Mouse (Mus musculus) embryonic facial prominence, embryonic 12.5 days (tissue): ENCODE measurements around the gene Rbm20. TPM values are rescaled to one million over a fixed set of nuclear protein-coding genes. Genes with fewer than 3 reads are reported as not detected.

Experiments
- ATAC-seq: fragments of 200-750 bp; cut with Nextera tagmentation; 2 replicates; pipeline ENCODE4 v1.8.0; 2017; ENCODE audit not compliant: insufficient number of reproducible peaks, insufficient read depth, low FRiP score, low TSS enrichment
- H3K27ac ChIP-seq: fragments of 300-500 bp; sonication (generic); 2 replicates; pipeline ENCODE4 v1.5.1; 2016; ENCODE audit warnings: mild to moderate bottlenecking
- H3K27me3 ChIP-seq: fragments of 300-500 bp; sonication (generic); 2 replicates; pipeline ENCODE4 v1.6.1; 2016; ENCODE audit warnings: mild to moderate bottlenecking, moderate library complexity
- H3K36me3 ChIP-seq: fragments of 300-500 bp; sonication (generic); 2 replicates; pipeline ENCODE4 v1.6.1; 2016; ENCODE audit warnings: mild to moderate bottlenecking
- H3K4me1 ChIP-seq: fragments of 300-500 bp; sonication (generic); 2 replicates; pipeline ENCODE4 v1.6.1; 2016
- H3K4me2 ChIP-seq: fragments of 300-500 bp; sonication (generic); replicated peaks from 2 replicates; pipeline ENCODE4 v1.6.1; 2016; ENCODE audit warnings: mild to moderate bottlenecking, moderate library complexity
- H3K4me3 ChIP-seq: fragments of 300-500 bp; sonication (generic); 2 replicates; pipeline ENCODE4 v1.5.1; 2016; ENCODE audit warnings: mild to moderate bottlenecking
- H3K9ac ChIP-seq: fragments of 300-500 bp; sonication (generic); 2 replicates; pipeline ENCODE4 v1.6.1; 2016; ENCODE audit warnings: mild to moderate bottlenecking, moderate library complexity
- H3K9me3 ChIP-seq: fragments of 300-500 bp; sonication (generic); 2 replicates; pipeline ENCODE4 v1.6.1; 2016; ENCODE audit warnings: mild to moderate bottlenecking, moderate library complexity
- WGBS: fragments of 180-500 bp; shearing (Covaris S2); methylation state at CpG from one replicate; pipeline ENCODE4 v1.1.7; 2016; 5-methylcytosine and 5-hydroxymethylcytosine counted together
- polyA plus RNA-seq: library from polyadenylated mRNA; unstranded; fragments of >200 nt; fragmentation: Nextera tagmentation; extraction: Ambion mirVana; gene quantifications from 2 replicates; pipeline ENCODE4 v1.2.1, GENCODE M21; 2016

Rbm20 gene
- polyA plus RNA-seq, 1 experiment from 2014 or later = 2.7 TPM

DNA sequence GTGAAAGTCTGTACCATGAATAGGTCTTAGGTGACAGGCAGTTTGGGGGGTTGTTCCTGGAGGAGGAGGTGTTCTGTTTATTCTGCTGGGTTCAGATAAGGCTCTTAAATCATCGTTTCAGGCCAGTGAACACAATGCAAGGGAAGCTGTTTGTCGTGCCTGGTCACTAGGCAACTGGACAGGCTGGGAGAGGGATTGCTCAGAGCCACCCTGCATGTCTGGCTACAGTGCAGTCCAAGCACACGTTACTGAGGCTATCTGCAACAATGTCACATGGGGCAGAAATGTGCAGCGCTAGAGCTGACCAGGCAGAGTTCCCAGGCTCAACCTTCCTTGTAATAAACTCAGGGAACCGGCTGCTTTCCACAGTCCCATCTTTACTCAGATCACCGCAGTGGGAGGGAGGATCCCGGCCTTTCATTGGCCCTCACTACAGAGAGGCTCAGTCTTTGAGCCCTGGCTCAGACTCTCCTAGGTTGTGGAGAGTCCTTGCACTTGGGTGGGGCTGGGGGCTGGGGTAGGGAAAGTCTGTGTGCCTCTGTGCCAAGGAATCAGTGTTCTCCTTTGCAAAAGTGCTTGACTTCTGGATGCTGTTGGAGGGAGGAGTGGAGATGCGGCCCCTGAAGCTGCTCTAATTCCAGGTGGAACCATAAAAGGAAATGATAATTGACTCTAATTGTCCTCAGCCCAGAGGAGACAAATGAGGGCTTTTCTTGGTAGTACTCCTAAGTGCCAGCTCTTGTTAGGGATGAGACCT, 153.5 kb downstream of the Rbm20 start:
- peak; percentile 56; the same call in 1 of the 2 replicates for ATAC-seq
- H3K4me1 ChIP-seq = peaks cover 20% of the 10 kb centered on the region
- no peak overlapping the region for H3K9ac ChIP-seq
- no peaks in the 10 kb centered on the region for H3K9me3 ChIP-seq
- H3K27me3 ChIP-seq = no peaks in the 10 kb centered on the region
- H3K36me3 ChIP-seq = no peaks in the 10 kb centered on the region
- H3K4me2 ChIP-seq = no peak overlapping the region
- H3K4me3 ChIP-seq = no peak overlapping the region
- WGBS = 13% methylated on average over 8 of the region's 8 CpGs
- no peak overlapping the region for H3K27ac ChIP-seq

GRCm38 (mm10) chr19:53831164-53831448, 154.0 kb downstream of the Rbm20 start:
- no peaks in the 10 kb centered on the region for H3K27me3 ChIP-seq
- no peak overlapping the region for H3K4me2 ChIP-seq
- 23% methylated on average over 3 of the region's 3 CpGs for WGBS
- H3K4me1 ChIP-seq = peaks cover 20% of the 10 kb centered on the region
- no peaks in the 10 kb centered on the region for H3K9me3 ChIP-seq
- no peaks in the 10 kb centered on the region for H3K36me3 ChIP-seq
- H3K27ac ChIP-seq = no peak overlapping the region
- no peak overlapping the region for H3K4me3 ChIP-seq
- no peak for ATAC-seq
- H3K9ac ChIP-seq = no peak overlapping the region

DNA sequence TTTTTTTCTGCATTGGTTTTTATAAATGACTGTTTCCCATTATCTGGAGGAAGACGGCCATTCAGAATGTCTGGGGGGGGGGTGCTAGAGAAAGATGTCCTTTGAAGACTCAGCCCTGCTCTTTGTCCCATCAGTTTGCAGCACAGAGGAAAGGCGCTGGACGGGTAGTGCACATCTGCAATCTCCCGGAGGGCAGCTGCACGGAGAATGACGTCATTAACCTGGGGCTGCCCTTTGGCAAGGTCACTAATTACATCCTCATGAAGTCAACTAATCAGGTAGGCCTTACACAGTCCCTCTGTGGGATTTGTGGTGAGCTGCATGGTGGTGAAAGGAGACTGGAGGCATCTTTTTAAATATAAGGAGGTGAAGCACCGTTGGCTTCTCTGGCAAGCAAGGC, 155.4 kb downstream of the Rbm20 start:
- Histone ChIP-seq H3K4me2 (no peak overlapping the region), H3K9ac (no peak overlapping the region)

GRCm38 (mm10) chr19:53833745-53834369, 156.8 kb downstream of the Rbm20 start:
- no peaks in the 10 kb centered on the region for H3K27me3 ChIP-seq
- H3K9me3 ChIP-seq = no peaks in the 10 kb centered on the region
- ATAC-seq = no peak
- H3K4me1 ChIP-seq = peaks cover 29% of the 10 kb centered on the region
- 60% methylated on average over 8 of the region's 8 CpGs for WGBS
- no peak overlapping the region for H3K27ac ChIP-seq
- no peak overlapping the region for H3K4me3 ChIP-seq
- no peak overlapping the region for H3K9ac ChIP-seq
- no peaks in the 10 kb centered on the region for H3K36me3 ChIP-seq
- no peak overlapping the region for H3K4me2 ChIP-seq

More for the DNA sequence above, 155.4 kb downstream of the Rbm20 start:
- ATAC-seq = no peak
- no peaks in the 10 kb centered on the region for H3K36me3 ChIP-seq
- no peaks in the 10 kb centered on the region for H3K9me3 ChIP-seq
- H3K4me1 ChIP-seq = peaks cover 29% of the 10 kb centered on the region
- no peak overlapping the region for H3K4me3 ChIP-seq
- H3K27me3 ChIP-seq = no peaks in the 10 kb centered on the region
- 8% methylated on average over 7 of the region's 7 CpGs for WGBS
- H3K27ac ChIP-seq = no peak overlapping the region

DNA sequence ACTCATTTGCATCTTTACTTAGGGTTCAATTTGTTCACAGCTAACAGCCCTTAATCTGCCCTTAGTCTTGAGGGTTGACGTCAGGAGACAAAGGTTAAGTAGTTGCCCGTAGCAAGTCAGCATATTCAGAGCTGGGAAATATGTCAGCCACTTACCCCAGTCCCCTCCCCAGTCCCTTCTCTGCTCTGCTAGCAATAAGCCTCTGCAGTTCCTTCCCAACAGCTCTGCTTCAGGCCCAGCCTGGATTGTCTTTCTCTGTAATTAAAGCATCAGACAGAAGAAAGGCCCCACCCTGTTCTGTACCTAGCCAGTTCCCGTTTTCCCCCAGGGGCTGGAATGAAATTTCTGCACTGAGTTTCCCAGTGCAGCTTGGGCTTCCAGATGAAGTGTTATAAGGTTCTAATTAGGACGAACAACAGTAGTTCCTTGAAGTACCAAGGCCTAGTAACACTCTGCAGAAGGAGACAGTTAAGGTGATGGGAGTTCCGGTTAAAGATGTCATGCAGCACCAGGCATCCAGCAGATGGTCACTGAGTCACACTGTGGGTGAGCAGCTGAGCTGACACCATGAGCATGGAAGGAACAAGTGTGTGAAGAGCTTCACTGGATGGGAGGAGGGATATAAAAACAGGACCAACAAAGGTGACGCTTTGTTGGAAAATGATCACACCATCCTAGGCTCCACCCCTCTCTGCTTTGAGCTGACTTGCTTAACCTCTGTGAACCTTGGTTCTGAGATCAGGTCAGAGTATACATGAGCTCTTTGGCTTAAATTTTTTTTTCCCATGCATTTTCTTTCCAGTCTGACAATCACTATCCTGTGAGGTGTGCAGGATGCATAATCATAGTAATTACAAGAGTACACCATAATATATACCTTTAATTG, 159.7 kb downstream of the Rbm20 start:
- no peak overlapping the region for H3K9ac ChIP-seq
- H3K4me3 ChIP-seq = no peak overlapping the region
- H3K4me2 ChIP-seq = no peak overlapping the region
- H3K27me3 ChIP-seq = no peaks in the 10 kb centered on the region
- H3K4me1 ChIP-seq = peaks cover 22% of the 10 kb centered on the region
- WGBS = 23% methylated on average over 6 of the region's 6 CpGs
- no peaks in the 10 kb centered on the region for H3K9me3 ChIP-seq
- peak overlapping the region; percentile 58; the same call in 1 of the 2 replicates for H3K27ac ChIP-seq
- ATAC-seq = no peak; the same call in none of the 2 replicates
- H3K36me3 ChIP-seq = no peaks in the 10 kb centered on the region

GRCm38 (mm10) chr19:53838850-53839249, 161.7 kb downstream of the Rbm20 start:
- H3K4me1 ChIP-seq = peaks cover 14% of the 10 kb centered on the region
- H3K9ac ChIP-seq = no peak overlapping the region
- H3K36me3 ChIP-seq = no peaks in the 10 kb centered on the region
- ATAC-seq = no peak
- 68% methylated on average over 9 of the region's 9 CpGs for WGBS
- H3K4me3 ChIP-seq = no peak overlapping the region
- H3K9me3 ChIP-seq = no peaks in the 10 kb centered on the region
- H3K27me3 ChIP-seq = no peaks in the 10 kb centered on the region
- no peak overlapping the region; the same call in 1 of the 2 replicates for H3K27ac ChIP-seq
- H3K4me2 ChIP-seq = no peak overlapping the region

DNA sequence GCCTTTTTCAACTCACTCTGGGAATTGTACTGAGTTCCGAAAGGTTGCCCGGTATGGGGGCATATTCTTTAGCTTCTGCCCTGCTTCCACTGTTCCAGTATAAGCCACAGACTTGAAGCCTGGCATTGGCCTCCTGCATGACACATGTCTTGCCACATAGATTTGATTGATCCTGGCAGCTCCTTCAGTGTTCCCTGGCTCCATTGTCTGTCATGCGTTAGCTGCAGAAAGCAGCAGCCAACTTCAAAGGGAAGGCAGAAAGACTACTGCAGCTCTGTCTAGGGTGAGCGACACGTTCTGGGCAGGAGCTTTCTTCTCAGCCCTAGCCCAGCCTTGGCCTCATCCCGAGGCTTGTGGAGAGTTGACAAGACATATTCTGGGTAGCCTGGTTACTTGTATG, 162.7 kb downstream of the Rbm20 start:
- peaks cover 14% of the 10 kb centered on the region for H3K4me1 ChIP-seq
- no peaks in the 10 kb centered on the region for H3K27me3 ChIP-seq
- H3K27ac ChIP-seq = no peak overlapping the region
- no peak for ATAC-seq
- H3K9me3 ChIP-seq = no peaks in the 10 kb centered on the region
- no peaks in the 10 kb centered on the region for H3K36me3 ChIP-seq
- no peak overlapping the region for H3K4me3 ChIP-seq
- no peak overlapping the region for H3K4me2 ChIP-seq
- H3K9ac ChIP-seq = no peak overlapping the region
- WGBS = 58% methylated on average over 6 of the region's 6 CpGs

DNA sequence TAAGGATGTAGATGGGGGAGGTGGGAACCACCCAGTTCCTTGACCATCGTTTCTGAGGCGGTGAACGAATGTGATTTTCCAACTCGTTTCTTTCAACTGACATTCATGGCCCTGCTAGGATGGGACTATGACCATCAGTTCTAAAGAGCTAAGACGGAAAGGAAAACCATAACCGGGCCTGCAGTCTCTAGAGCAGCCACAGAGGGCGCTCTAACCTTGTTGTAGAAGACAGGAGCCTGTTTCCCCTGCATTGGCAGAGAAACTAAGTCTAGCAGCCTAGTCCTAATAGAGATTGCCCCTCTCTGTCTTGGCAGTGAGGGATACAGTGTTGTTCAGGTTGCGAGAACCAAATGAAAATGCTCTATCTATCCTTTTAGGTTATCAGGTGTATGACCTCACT, 164.8 kb downstream of the Rbm20 start:
- ATAC-seq = no peak
- WGBS = 64% methylated on average over 8 of the region's 8 CpGs
- H3K27me3 ChIP-seq = no peaks in the 10 kb centered on the region

DNA sequence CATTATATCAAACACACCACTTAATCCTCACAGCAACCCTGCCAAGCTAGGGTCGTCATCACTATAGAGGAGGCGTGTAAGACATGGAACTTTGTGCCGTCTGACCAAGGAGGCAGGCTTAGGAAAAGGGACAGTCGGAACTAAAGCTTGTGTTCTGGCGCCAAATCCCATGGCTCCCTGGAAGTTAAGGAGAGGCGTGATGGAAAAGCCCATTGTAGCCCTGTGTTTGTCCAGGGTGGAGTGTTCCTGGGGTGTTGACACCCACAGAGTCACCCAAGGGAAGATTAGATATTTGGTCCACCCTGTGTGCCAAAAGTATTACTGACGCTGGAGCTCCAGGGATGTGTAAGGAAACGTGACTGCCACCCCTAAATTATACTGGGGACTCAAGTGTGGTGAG, 166.9 kb downstream of the Rbm20 start:
- ATAC-seq = no peak
- WGBS = 93% methylated on average over 8 of the region's 8 CpGs
- peaks cover 4% of the 10 kb centered on the region; the same call in 1 of the 2 replicates for H3K4me1 ChIP-seq

More for the DNA sequence above, 164.8 kb downstream of the Rbm20 start:
- no peak overlapping the region for H3K27ac ChIP-seq
- H3K4me2 ChIP-seq = no peak overlapping the region
- no peaks in the 10 kb centered on the region for H3K9me3 ChIP-seq
- no peak overlapping the region for H3K9ac ChIP-seq
- H3K4me1 ChIP-seq = peaks cover 7% of the 10 kb centered on the region
- no peaks in the 10 kb centered on the region for H3K36me3 ChIP-seq
- H3K4me3 ChIP-seq = no peak overlapping the region

DNA sequence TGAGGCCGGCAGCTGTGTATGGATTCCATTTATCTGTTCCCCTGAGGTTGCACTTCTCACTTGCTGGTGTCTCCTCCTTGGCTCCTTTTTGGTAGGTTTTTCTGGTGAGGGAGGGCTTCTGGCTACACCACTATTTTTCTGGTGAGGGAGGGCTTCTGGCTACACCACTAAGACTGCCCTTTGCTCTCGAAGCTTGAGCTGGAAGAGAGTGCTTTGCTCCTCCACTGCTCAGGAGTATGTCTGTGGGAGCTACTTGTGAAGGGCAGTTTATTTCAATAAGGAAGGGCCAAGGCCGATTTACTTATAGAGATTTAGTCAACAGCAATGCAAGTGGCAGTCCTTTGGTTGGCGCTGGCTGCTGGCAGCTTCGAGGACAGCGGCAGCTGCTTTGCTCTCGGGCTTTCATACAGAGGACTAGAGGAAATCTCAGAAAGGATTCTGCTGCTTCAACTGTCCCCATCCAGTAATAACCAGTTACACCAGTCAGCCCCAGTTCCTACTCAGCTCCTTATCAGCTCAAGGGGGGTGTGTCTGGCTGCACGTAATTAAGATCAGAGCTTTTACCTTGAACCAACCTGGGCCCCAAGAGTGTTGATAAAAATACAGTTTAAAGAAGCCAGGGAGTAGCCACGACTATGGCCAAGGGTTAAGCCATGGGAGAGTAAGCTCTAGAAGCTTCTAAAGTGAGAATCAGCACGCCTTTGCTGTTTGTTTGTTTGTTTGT, 171.3 kb downstream of the Rbm20 start:
- Histone ChIP-seq H3K9me3 (no peaks in the 10 kb centered on the region), H3K27ac (no peak overlapping the region), H3K36me3 (no peaks in the 10 kb centered on the region), H3K4me2 (no peak overlapping the region), H3K4me3 (no peak overlapping the region), H3K9ac (no peak overlapping the region), H3K4me1 (peaks cover 37% of the 10 kb centered on the region), H3K27me3 (no peaks in the 10 kb centered on the region)
- 82% methylated on average over 10 of the region's 10 CpGs for WGBS
- no peak for ATAC-seq

More for the DNA sequence above, 166.9 kb downstream of the Rbm20 start:
- Histone ChIP-seq H3K27ac (no peak overlapping the region), H3K9me3 (no peaks in the 10 kb centered on the region), H3K4me2 (no peak overlapping the region), H3K27me3 (no peaks in the 10 kb centered on the region), H3K36me3 (no peaks in the 10 kb centered on the region), H3K9ac (no peak overlapping the region), H3K4me3 (no peak overlapping the region)
